ENCODE assay signal across 23 mouse cellular contexts in genomic region chr2:118118045-118118444, GRCm38 (mm10). TPM values are rescaled to one million over a fixed set of nuclear protein-coding genes. Genes with fewer than 3 reads are reported as not detected.
A peak's percentile ranks its signal among the peaks of the same experiment; 100 is the strongest.
DNase-seq lines count a peak whose midpoint lies in the region; ATAC-seq lines count a peak whose summit lies in the region.
"Had no signal": no experiment of that assay in that cellular context is flagged by ENCODE, and none has a peak within 500 bp of the region (broad histone marks: within the 10 kb centered on the region; RNA-seq: fewer than 3 reads in every experiment).

No protein-coding gene starts in this region.

- no peaks in the 10 kb centered on the region for H3K9me3 ChIP-seq in kidney, embryonic 15.5 days (replicated peaks)
- H3K9me3 ChIP-seq in liver, embryonic 11.5 days (ENCODE audit: control insufficient read depth, low read length), result no peaks in the 10 kb centered on the region
- no peaks in the 10 kb centered on the region for H3K9me3 ChIP-seq in midbrain, embryonic 16.5 days (replicated peaks; ENCODE audit: control insufficient read depth, low read length, poor library complexity, severe bottlenecking)
- H3K9me3 ChIP-seq: embryonic facial prominence, embryonic 15.5 days; hindbrain, embryonic 10.5 days had no signal

- H3K27me3 ChIP-seq in kidney, embryonic 15.5 days, result peaks cover 3% of the 10 kb centered on the region; the same call in 1 of the 2 replicates
- H3K27me3 ChIP-seq in liver, embryonic 11.5 days (replicated peaks; ENCODE audit: control insufficient read depth, insufficient read depth, low read length), result peaks cover 3% of the 10 kb centered on the region
- H3K27me3 ChIP-seq in midbrain, embryonic 16.5 days (ENCODE audit: control insufficient read depth, insufficient read depth, low read depth, low read length), result peaks cover 2% of the 10 kb centered on the region
- H3K27me3 ChIP-seq: embryonic facial prominence, embryonic 15.5 days had no signal

- H3K4me2 ChIP-seq in kidney, embryonic 15.5 days, result no peak overlapping the region
- no peak overlapping the region for H3K4me2 ChIP-seq in liver, embryonic 11.5 days
- H3K4me2 ChIP-seq in midbrain, embryonic 16.5 days (ENCODE audit: low read length), result no peak overlapping the region
- H3K4me2 ChIP-seq: embryonic facial prominence, embryonic 15.5 days; forebrain, embryonic 12.5 days; heart, embryonic 11.5 days; hindbrain, embryonic 14.5 days had no signal

- ATAC-seq in kidney, embryonic 15.5 days (replicated peaks; ENCODE audit: low FRiP score), result no peak
- no peak for ATAC-seq in liver, embryonic 11.5 days (replicated peaks; ENCODE audit: low FRiP score)
- ATAC-seq in midbrain, embryonic 16.5 days, result no peak
- ATAC-seq: CD4-positive, CD25-positive, alpha-beta regulatory T cell, adult 4 months; forebrain, embryonic 16.5 days had no signal

- peak overlapping the region; percentile 51; the same call in 1 of the 2 replicates for H3K27ac ChIP-seq in kidney, embryonic 15.5 days
- H3K27ac ChIP-seq in liver, embryonic 11.5 days (ENCODE audit: low read depth, low read length), result no peak overlapping the region
- no peak overlapping the region for H3K27ac ChIP-seq in midbrain, embryonic 16.5 days (ENCODE audit: low read length)
- H3K27ac ChIP-seq: embryonic facial prominence, embryonic 15.5 days; forebrain, embryonic 12.5 days; heart, adult 2 months; hindbrain, embryonic 10.5 days; hindbrain, embryonic 14.5 days had no signal

- no peak overlapping the region for H3K9ac ChIP-seq in kidney, embryonic 15.5 days
- no peak overlapping the region for H3K9ac ChIP-seq in liver, embryonic 11.5 days (ENCODE audit: low read depth, low read length)
- H3K9ac ChIP-seq in midbrain, embryonic 16.5 days (ENCODE audit: low read depth, low read length), result no peak overlapping the region
- H3K9ac ChIP-seq: embryonic facial prominence, embryonic 15.5 days; forebrain, embryonic 12.5 days; hindbrain, embryonic 14.5 days had no signal

- H3K4me3 ChIP-seq in kidney, embryonic 15.5 days (replicated peaks), result no peak overlapping the region
- no peak overlapping the region for H3K4me3 ChIP-seq in liver, embryonic 11.5 days (ENCODE audit: low read depth, low read length)
- no peak overlapping the region for H3K4me3 ChIP-seq in midbrain, embryonic 16.5 days (ENCODE audit: low read depth, low read length)
- H3K4me3 ChIP-seq: embryonic facial prominence, embryonic 15.5 days; forebrain, embryonic 12.5 days; heart, adult 2 months; hindbrain, embryonic 10.5 days had no signal

- WGBS in kidney, embryonic 15.5 days, result 43% methylated on average over 6 of the region's 6 CpGs
- 79% methylated on average over 6 of the region's 6 CpGs for WGBS in liver, embryonic 11.5 days
- WGBS in midbrain, embryonic 16.5 days, result 81% methylated on average over 6 of the region's 6 CpGs

- no peak for DNase-seq in kidney, adult 8-10 months
- peak; percentile 29 for DNase-seq in liver, embryonic 11.5 days (ENCODE audit: low spot score)
- no peak for DNase-seq in liver
- DNase-seq in testis, postnatal 10 days (ENCODE audit: low spot score), result peak; percentile 31
- no peak for DNase-seq in testis, postnatal 14 days (ENCODE audit: low spot score)
- DNase-seq: adrenal gland, postnatal 10 days; B cell, adult 2 months; cerebellum, adult 11 months; cerebellum, adult 8-10 months; cerebellum, postnatal 14 days; embryo, embryonic 11 days; gastrocnemius, postnatal 10 days; heart, adult 2 months had no signal

- peaks cover 38% of the 10 kb centered on the region for H3K4me1 ChIP-seq in kidney, embryonic 15.5 days
- no peaks in the 10 kb centered on the region for H3K4me1 ChIP-seq in liver, embryonic 11.5 days (replicated peaks; ENCODE audit: control insufficient read depth, insufficient read depth, low read length)
- H3K4me1 ChIP-seq in midbrain, embryonic 16.5 days (ENCODE audit: control insufficient read depth, insufficient read depth, low read length), result peaks cover 7% of the 10 kb centered on the region; the same call in 1 of the 2 replicates

- H3K36me3 ChIP-seq in kidney, embryonic 15.5 days, result peaks cover 83% of the 10 kb centered on the region
- H3K36me3 ChIP-seq in liver, embryonic 11.5 days (ENCODE audit: control insufficient read depth, insufficient read depth, low read length), result no peaks in the 10 kb centered on the region
- no peaks in the 10 kb centered on the region for H3K36me3 ChIP-seq in midbrain, embryonic 16.5 days (ENCODE audit: control insufficient read depth, insufficient read depth, low read length)
- H3K36me3 ChIP-seq: G1E had no signal

RNA-seq across cellular contexts. Expression of gene Thbs1, which starts 6.4 kb away (rescaled TPM):
- polyA plus RNA-seq in kidney, embryonic 15.5 days (2015; fragmentation: Nextera tagmentation; extraction: Ambion mirVana), result 35.1 and 38.3 TPM in 2 replicates
- polyA plus RNA-seq in liver, embryonic 11.5 days (2014; fragmentation: Nextera tagmentation; extraction: Ambion mirVana), result 85.5 and 95.4 TPM in 2 replicates
- polyA plus RNA-seq in midbrain, embryonic 16.5 days (2015; fragmentation: Nextera tagmentation; extraction: Ambion mirVana), result 4.8 and 5.8 TPM in 2 replicates

Comparison
In these comparisons a context has a peak if more than half of its experiments do, and no peak if none do; other contexts are left out.
1. DNase-seq: peak in liver, embryonic 11.5 days (single experiment) and testis, postnatal 10 days (single experiment); none in kidney, adult 8-10 months (0 of 2), liver (single experiment) and testis, postnatal 14 days (single experiment).